In the genomic region with DNA sequence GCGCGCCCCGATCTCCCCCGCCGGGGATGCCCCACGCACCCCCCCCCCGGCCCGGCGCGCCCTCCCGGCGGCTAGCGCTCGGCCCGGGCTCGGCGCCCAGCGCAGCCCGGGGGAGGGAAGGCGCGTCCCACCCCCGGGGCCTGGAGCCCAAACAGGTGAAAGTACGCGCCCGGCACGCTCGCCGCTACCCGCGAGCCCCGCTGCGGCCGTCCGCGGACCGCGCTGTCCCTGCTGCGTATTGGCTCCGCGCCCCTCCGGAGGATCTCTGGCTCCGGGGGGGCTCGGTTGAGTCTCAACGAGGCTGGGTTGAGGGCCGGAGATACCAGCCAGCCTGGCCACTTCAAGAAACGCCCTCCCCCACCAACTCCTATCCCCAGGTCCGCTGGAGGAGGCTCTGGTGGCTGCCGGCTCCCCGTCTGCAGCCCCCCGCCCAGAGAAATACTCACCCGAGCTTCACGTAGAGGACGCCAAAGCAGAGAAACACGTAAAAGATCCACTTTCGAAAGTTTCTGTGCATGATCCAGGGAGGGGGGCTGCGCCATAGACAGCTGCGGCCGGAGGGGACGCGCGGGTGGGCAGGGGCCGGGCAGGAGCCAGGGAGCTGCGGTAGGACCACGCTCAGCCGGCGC, we compare ENCODE assay signal across 8 mouse cellular contexts. TPM values are rescaled to one million over a fixed set of nuclear protein-coding genes. Genes with fewer than 3 reads are reported as not detected.
DNase-seq lines count a peak whose midpoint lies in the region; ATAC-seq and TF ChIP-seq lines count a peak whose summit lies in the region.

No protein-coding gene starts in this region.

- H3K27me3 ChIP-seq in kidney, embryonic 16.5 days (ENCODE audit: insufficient read depth, low read length): peaks cover 89% of the 10 kb centered on the region
- H3K27me3 ChIP-seq in embryonic facial prominence, embryonic 14.5 days (replicated peaks; ENCODE audit: control insufficient read depth, insufficient read depth, low read length): peaks cover 79% of the 10 kb centered on the region
- H3K27me3 ChIP-seq in kidney, postnatal 0 days (ENCODE audit: insufficient read depth, low read length): peaks cover 68% of the 10 kb centered on the region
- peaks cover 83% of the 10 kb centered on the region for H3K27me3 ChIP-seq in neural tube, embryonic 13.5 days

- peak overlapping the region; percentile 70 for H3K9ac ChIP-seq in kidney, embryonic 16.5 days (replicated peaks; ENCODE audit: low read length)
- peak overlapping the region; percentile 64 for H3K9ac ChIP-seq in embryonic facial prominence, embryonic 14.5 days (ENCODE audit: low read depth, low read length)
- peak overlapping the region; percentile 60 for H3K9ac ChIP-seq in kidney, postnatal 0 days (ENCODE audit: low read depth, low read length)
- peak overlapping the region; percentile 82 for H3K9ac ChIP-seq in neural tube, embryonic 13.5 days

- peak overlapping the region; percentile 46; the same call in 1 of the 2 replicates for H3K27ac ChIP-seq in kidney, embryonic 16.5 days (ENCODE audit: low read length)
- peak overlapping the region; percentile 39 for H3K27ac ChIP-seq in embryonic facial prominence, embryonic 14.5 days (replicated peaks; ENCODE audit: low read depth, low read length)
- peak overlapping the region; percentile 47 for H3K27ac ChIP-seq in kidney, postnatal 0 days
- H3K27ac ChIP-seq in neural tube, embryonic 13.5 days (replicated peaks): peak overlapping the region; percentile 63

- no peaks in the 10 kb centered on the region for H3K9me3 ChIP-seq in kidney, embryonic 16.5 days (ENCODE audit: low read length)
- H3K9me3 ChIP-seq in embryonic facial prominence, embryonic 14.5 days (ENCODE audit: control insufficient read depth, low read length): no peaks in the 10 kb centered on the region
- H3K9me3 ChIP-seq in kidney, postnatal 0 days (replicated peaks; ENCODE audit: low read length): no peaks in the 10 kb centered on the region
- no peaks in the 10 kb centered on the region for H3K9me3 ChIP-seq in neural tube, embryonic 13.5 days

- ATAC-seq in kidney, embryonic 16.5 days (ENCODE audit: low FRiP score, low TSS enrichment): no peak
- 0 out of 2 replicates have a peak, but pooled peaks have one; percentile 3 for ATAC-seq in embryonic facial prominence, embryonic 14.5 days (ENCODE audit: low read depth)
- ATAC-seq in kidney, postnatal 0 days (replicated peaks; ENCODE audit: low FRiP score, low read depth): no peak
- ATAC-seq in neural tube, embryonic 13.5 days (ENCODE audit: low read depth): no peak

- H3K4me3 ChIP-seq in kidney, embryonic 16.5 days (ENCODE audit: low read length): peak overlapping the region; percentile 52
- peak overlapping the region; percentile 62 for H3K4me3 ChIP-seq in embryonic facial prominence, embryonic 14.5 days (ENCODE audit: low read depth, low read length)
- H3K4me3 ChIP-seq in kidney, postnatal 0 days (replicated peaks; ENCODE audit: low read depth, low read length): peak overlapping the region; percentile 61
- H3K4me3 ChIP-seq in neural tube, embryonic 13.5 days: peak overlapping the region; percentile 69

- H3K36me3 ChIP-seq in kidney, embryonic 16.5 days (ENCODE audit: insufficient read depth, low read length): no peaks in the 10 kb centered on the region
- H3K36me3 ChIP-seq in embryonic facial prominence, embryonic 14.5 days (ENCODE audit: control insufficient read depth, insufficient read depth, low read length): no peaks in the 10 kb centered on the region
- H3K36me3 ChIP-seq in kidney, postnatal 0 days (ENCODE audit: insufficient read depth, low read length): no peaks in the 10 kb centered on the region
- no peaks in the 10 kb centered on the region for H3K36me3 ChIP-seq in neural tube, embryonic 13.5 days

- H3K4me1 ChIP-seq in kidney, embryonic 16.5 days (ENCODE audit: insufficient read depth, low read length): peaks cover 40% of the 10 kb centered on the region
- peaks cover 19% of the 10 kb centered on the region for H3K4me1 ChIP-seq in embryonic facial prominence, embryonic 14.5 days (ENCODE audit: control insufficient read depth, insufficient read depth, low read length)
- H3K4me1 ChIP-seq in kidney, postnatal 0 days (replicated peaks; ENCODE audit: insufficient read depth, low read length): peaks cover 36% of the 10 kb centered on the region; the same call in 1 of the 2 replicates
- peaks cover 64% of the 10 kb centered on the region for H3K4me1 ChIP-seq in neural tube, embryonic 13.5 days (replicated peaks)

- DNase-seq in kidney, adult 9 months: no peak
- DNase-seq in embryonic facial prominence, embryonic 14.5 days (ENCODE audit: low spot score): no peak
- DNase-seq in kidney, postnatal 0 days (ENCODE audit: low spot score): no peak
- DNase-seq in cerebellum, adult 11-12 months: no peak
- DNase-seq in c-Kit-positive CD71-positive TER-119-positive erythroid progenitor cells, embryonic 14.5 days (ENCODE audit: low spot score): no peak
- no peak for DNase-seq in cerebellum, adult 11 months

- peak overlapping the region; percentile 71 for H3K4me2 ChIP-seq in kidney, embryonic 16.5 days (replicated peaks; ENCODE audit: low read depth, low read length)
- peak overlapping the region; percentile 96 for H3K4me2 ChIP-seq in embryonic facial prominence, embryonic 14.5 days (ENCODE audit: low read depth, low read length)
- peak overlapping the region; percentile 93 for H3K4me2 ChIP-seq in kidney, postnatal 0 days (ENCODE audit: low read length)
- H3K4me2 ChIP-seq in neural tube, embryonic 13.5 days: peak overlapping the region; percentile 99

- no peak for TF ChIP-seq CTCF in kidney, postnatal 0 days (IDR thresholded peaks at IDR 0.05; ENCODE audit: low read depth)

- under 1% methylated on average over 51 of the region's 66 CpGs for WGBS in kidney, embryonic 16.5 days
- 0% methylated on average over 6 of the region's 66 CpGs for WGBS in embryonic facial prominence, embryonic 14.5 days
- WGBS in kidney, postnatal 0 days: 1% methylated on average over 46 of the region's 66 CpGs
- WGBS in neural tube, embryonic 13.5 days: under 1% methylated on average over 52 of the region's 66 CpGs

RNA-seq across cellular contexts. Expression of gene Wnt7b, which starts 1.2 kb away (rescaled TPM):
- polyA plus RNA-seq in kidney, embryonic 16.5 days (2015; fragmentation: Nextera tagmentation; extraction: Ambion mirVana): 21.2 and 22.5 TPM in 2 replicates
- polyA plus RNA-seq in embryonic facial prominence, embryonic 14.5 days (2014; fragmentation: Nextera tagmentation; extraction: Ambion mirVana): 15.7 and 17.8 TPM in 2 replicates
- polyA plus RNA-seq in kidney, postnatal 0 days (2015; fragmentation: Nextera tagmentation; extraction: Ambion mirVana): 24.9 and 26.3 TPM in 2 replicates
- polyA plus RNA-seq in neural tube, embryonic 13.5 days (2015; fragmentation: Nextera tagmentation; extraction: Ambion mirVana): 34.2 and 37.7 TPM in 2 replicates
